Mouse (Mus musculus): Measurements from ENCODE around the gene 3110082J24Rik.

DNA sequence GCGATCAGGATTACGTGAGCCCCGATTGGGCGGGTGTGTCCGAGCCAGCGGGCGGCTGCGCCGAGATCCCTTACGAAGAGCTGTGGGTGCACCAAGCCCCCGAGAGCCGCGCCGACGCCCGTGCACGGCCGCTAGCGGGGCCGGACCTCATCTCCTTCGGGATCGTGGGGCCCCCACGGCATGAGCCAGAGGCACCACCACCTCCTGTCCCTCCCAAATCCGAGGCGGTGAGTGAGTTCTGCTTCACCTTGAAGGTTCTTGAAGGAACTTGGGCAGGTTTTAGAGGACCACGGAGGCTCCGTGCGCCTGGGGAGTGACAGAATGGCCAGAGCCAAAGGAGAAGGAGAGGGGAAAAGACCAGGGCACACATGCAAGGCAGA lies 8.9 kb upstream of the 3110082J24Rik start:
- TF ChIP-seq CTCF (IDR thresholded peaks at IDR 0.05; ENCODE audit: extremely low read depth, insufficient read depth, insufficient read length, insufficient replicate concordance) (no peak), POLR2A (IDR thresholded peaks at IDR 0.05; ENCODE audit: low read depth, low read length) (no peak)

All from spleen, adult 2 months (tissue).